Mouse (Mus musculus) liver, adult 2 months (tissue): ENCODE measurements at regions not wholly inside any gene's neighbourhood (a gene's known extent, or its start where the extent isn't known, plus 50 kb on each side); places are given as distances from the start of the nearest gene placed in this dataset.
"Not testable (repeated sequence)": the region's sequence is repeated elsewhere in the genome, so short reads cannot be mapped to it uniquely, and the experiment has no call there.

ENCODE experiments used
- DNase-seq: peaks from one replicate; pipeline ENCODE4 v3.0.0-alpha.2; 2011; ENCODE audit warnings: low read depth, low spot score; ENCODE audit errors: extremely low read depth
- H3K27ac ChIP-seq: fragments of 200-500 bp; replicated peaks from 2 replicates; pipeline ENCODE4 v1.5.1; 2012; ENCODE audit warnings: low read depth, mild to moderate bottlenecking, control low read depth, inconsistent platforms, low read length; ENCODE audit not compliant: insufficient read depth
- H3K27me3 ChIP-seq: fragments of 200-500 bp; 2 replicates; pipeline ENCODE4 v1.6.1; 2012; ENCODE audit warnings: mild to moderate bottlenecking, moderate library complexity, low read length, inconsistent platforms; ENCODE audit not compliant: control insufficient read depth, insufficient read depth
- H3K36me3 ChIP-seq: fragments of 200-500 bp; 2 replicates; pipeline ENCODE4 v1.6.1; 2012; ENCODE audit warnings: low read length, inconsistent platforms; ENCODE audit not compliant: control insufficient read depth, insufficient read depth
- H3K4me1 ChIP-seq: fragments of 200-500 bp; 2 replicates; pipeline ENCODE4 v1.6.1; 2011; ENCODE audit warnings: low read length; ENCODE audit not compliant: control insufficient read depth, insufficient read depth
- H3K4me3 ChIP-seq: fragments of 200-500 bp; 2 replicates; pipeline ENCODE4 v1.5.1; 2011; ENCODE audit warnings: low read depth, mild to moderate bottlenecking, control low read depth, low read length, moderate library complexity; ENCODE audit not compliant: insufficient read depth
- H3K79me2 ChIP-seq: fragments of 200-500 bp; 2 replicates; pipeline ENCODE4 v1.6.1; 2012; ENCODE audit warnings: inconsistent platforms, mild to moderate bottlenecking, low read length, moderate library complexity; ENCODE audit not compliant: control insufficient read depth, insufficient read depth
- H3K9ac ChIP-seq: fragments of 200-500 bp; 2 replicates; pipeline ENCODE4 v1.6.1; 2012; ENCODE audit warnings: low read depth, mild to moderate bottlenecking, control low read depth, inconsistent platforms, low read length
- CTCF ChIP-seq: fragments of 200-500 bp; IDR thresholded peaks from 2 replicates; pipeline ENCODE4 v1.5.1; 2011; ENCODE audit warnings: low read depth, low read length, control low read depth
- POLR2A ChIP-seq: fragments of 200-500 bp; IDR thresholded peaks from 2 replicates; pipeline ENCODE4 v1.6.1; 2011; ENCODE audit warnings: low read length, control low read depth; ENCODE audit not compliant: insufficient read depth; ENCODE audit errors: extremely low read depth
- WGBS: fragments of 180-500 bp; shearing (Covaris S2); methylation state at CpG from one replicate; pipeline ENCODE4 v1.1.7; 2018; 5-methylcytosine and 5-hydroxymethylcytosine counted together

DNA sequence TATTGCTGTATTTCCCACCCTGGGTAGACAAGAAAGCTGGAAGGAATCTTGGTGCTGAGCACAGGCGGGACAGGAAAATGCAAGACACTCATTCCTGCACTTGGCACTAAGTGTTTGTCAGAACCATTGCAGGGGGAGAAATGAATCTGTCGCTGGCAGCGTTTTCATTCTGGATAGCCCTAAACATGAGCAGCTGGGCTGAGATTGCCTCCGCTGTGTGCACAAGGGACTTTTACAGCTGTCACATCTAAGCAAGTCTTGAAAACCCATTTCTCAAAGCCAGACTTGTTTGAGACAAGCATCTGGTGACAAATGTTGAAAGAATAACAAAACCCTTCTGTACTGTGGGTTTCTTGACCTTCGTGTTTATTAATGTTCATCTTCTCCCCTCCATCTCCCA, 438.4 kb upstream of the Jmjd1c start:
- 85% methylated on average over 5 of the region's 5 CpGs for WGBS
- Histone ChIP-seq H3K27me3 (no peaks in the 10 kb centered on the region), H3K36me3 (no peaks in the 10 kb centered on the region), H3K9ac (no peak overlapping the region), H3K79me2 (no peaks in the 10 kb centered on the region), H3K27ac (no peak overlapping the region), H3K4me1 (no peaks in the 10 kb centered on the region), H3K4me3 (no peak overlapping the region)
- DNase-seq = no peak
- no peak for TF ChIP-seq CTCF
- TF ChIP-seq POLR2A = no peak

DNA sequence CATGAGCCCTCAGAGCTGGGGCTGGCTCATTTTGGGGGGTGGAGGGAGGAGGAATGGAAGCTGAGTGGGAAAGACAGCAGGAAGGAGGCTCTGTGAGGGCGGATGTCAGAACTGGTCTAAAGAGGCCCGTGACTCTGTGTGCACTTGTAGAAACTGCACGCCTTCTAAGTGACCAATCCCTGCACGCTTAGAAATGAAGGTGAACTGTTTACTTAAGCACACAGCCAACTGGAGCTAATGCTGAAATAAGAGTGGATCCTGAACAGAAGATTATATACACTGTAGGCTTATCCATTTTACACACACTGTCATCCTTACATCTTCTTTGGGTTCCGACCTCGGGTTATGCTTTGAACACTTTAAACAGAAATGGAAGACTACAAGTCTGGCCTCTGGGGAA, 412.8 kb upstream of the Jmjd1c start:
- Histone ChIP-seq H3K4me1 (no peaks in the 10 kb centered on the region), H3K36me3 (no peaks in the 10 kb centered on the region), H3K27ac (no peak overlapping the region), H3K9ac (no peak overlapping the region), H3K79me2 (no peaks in the 10 kb centered on the region), H3K4me3 (no peak overlapping the region), H3K27me3 (no peaks in the 10 kb centered on the region)
- TF ChIP-seq CTCF (no peak), POLR2A (no peak)
- DNase-seq = no peak
- 79% methylated on average over 6 of the region's 6 CpGs for WGBS

DNA sequence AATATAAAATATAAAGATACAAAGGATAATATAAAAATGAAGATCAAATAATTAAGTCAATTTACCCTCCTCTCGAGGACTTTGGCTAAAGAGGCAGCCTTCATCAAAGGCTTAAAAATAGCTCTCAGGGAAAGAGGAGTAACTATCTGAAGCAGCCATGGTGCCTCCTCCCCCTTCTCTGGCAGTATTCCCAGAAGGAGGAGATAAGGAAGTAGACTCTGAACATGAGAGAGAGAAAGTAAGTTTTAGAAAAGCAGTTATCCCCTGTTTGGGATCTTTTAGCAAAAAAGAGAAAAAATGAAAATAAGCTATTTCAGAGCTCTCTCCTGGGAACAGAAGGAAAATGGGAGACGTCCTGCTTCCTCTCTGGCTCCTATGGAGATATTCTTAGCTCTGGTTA, 406.7 kb upstream of the Jmjd1c start:
- not testable (repeated sequence) for DNase-seq, H3K36me3 ChIP-seq, H3K9ac ChIP-seq, H3K4me3 ChIP-seq, H3K79me2 ChIP-seq, H3K27ac ChIP-seq, H3K27me3 ChIP-seq, H3K4me1 ChIP-seq
- 62% methylated on average over 2 of the region's 2 CpGs for WGBS

DNA sequence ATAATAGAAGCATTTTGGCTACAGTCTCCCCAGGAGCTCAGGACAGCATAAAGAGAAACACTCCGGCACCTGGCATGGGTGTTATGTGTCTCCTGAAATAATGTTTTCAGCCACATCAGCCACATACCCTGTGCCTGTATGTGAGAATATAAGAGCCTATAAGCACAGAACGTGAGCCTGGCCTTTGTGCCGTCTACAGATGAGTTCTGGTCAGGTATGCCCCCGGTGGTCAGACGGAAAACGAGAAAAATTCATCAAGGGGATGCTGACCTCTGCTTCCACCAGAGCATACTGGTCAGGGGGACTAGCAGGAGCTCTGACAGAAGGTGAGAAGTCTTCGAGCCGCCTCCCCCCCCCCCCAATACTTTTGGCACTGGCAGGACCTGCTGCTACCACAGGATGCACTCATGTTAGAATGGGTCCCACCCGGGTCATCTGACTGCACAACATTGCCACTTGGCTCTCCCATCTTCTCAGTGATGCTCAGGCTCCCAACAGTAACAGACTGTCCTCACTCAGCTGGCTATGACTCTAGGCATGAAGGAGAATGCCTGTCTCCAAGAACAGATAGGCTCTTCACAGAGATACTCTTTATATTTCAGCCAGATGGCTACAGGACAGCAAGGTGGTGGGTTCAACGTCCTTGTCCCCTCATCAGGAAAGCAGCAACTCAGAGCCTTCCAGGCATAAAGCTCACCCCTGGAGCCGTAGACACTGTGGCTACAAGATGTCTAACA, 401.2 kb upstream of the Jmjd1c start:
- TF ChIP-seq POLR2A = no peak
- TF ChIP-seq CTCF = no peak
- WGBS = 86% methylated on average over 11 of the region's 11 CpGs
- Histone ChIP-seq H3K9ac (no peak overlapping the region), H3K4me3 (no peak overlapping the region), H3K4me1 (no peaks in the 10 kb centered on the region), H3K79me2 (no peaks in the 10 kb centered on the region), H3K27ac (no peak overlapping the region), H3K27me3 (no peaks in the 10 kb centered on the region), H3K36me3 (no peaks in the 10 kb centered on the region)
- DNase-seq = no peak

DNA sequence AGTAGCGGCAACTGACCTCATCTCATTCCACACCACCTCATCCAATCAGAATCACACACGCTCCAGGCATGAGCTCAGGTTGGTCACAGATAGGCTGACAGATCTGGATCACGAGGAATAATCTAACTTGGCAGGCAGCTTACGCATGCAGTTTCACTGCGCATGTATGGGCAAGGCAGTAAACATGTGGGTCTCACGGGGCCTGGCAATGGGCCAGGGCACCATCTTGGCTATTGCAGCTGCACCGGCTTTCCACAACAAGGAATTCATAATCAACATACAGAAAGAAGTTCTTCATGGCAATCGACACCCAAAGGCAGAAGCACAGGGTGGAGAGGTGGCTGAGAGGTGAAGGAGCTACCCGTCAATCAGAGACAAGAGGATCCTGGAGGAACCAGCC, 381.0 kb upstream of the Jmjd1c start:
- WGBS = 87% methylated on average over 9 of the region's 9 CpGs
- H3K36me3 ChIP-seq, H3K9ac ChIP-seq, DNase-seq, H3K27ac ChIP-seq, H3K27me3 ChIP-seq, H3K4me1 ChIP-seq, H3K4me3 ChIP-seq, H3K79me2 ChIP-seq: not testable (repeated sequence)

DNA sequence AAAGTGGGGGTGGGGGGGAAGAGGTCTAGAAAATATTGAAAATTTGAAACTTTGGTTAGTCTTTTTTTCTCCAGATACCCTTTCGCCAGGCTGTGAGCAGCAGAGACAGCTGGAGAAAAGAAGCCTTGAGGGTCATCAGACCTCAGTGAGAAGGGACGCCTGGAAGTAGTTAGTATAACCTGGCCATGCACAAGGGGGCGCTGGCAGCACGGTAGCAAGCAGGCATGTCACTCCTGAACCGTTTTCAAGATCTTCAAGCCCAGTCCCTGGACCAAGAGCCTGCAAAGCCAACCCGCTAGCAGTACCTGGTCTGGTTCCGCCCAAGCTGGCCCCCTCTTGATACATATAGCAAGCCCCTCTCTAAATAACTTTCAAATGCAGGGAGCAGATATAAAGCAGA, 378.0 kb upstream of the Jmjd1c start:
- no peak for DNase-seq
- TF ChIP-seq CTCF = no peak
- no peak for TF ChIP-seq POLR2A
- Histone ChIP-seq H3K27ac (no peak overlapping the region), H3K36me3 (no peaks in the 10 kb centered on the region), H3K4me3 (no peak overlapping the region), H3K27me3 (no peaks in the 10 kb centered on the region), H3K4me1 (no peaks in the 10 kb centered on the region), H3K9ac (no peak overlapping the region), H3K79me2 (no peaks in the 10 kb centered on the region)
- 77% methylated on average over 7 of the region's 7 CpGs for WGBS
